Mouse (Mus musculus): ENCODE measurements at regions not wholly inside any gene's neighbourhood (a gene's known extent, or its start where the extent isn't known, plus 50 kb on each side); places are given as distances from the start of the nearest gene placed in this dataset.
A peak's percentile ranks its signal among the peaks of the same experiment; 100 is the strongest.

- no peaks in the 10 kb centered on the region for H3K9me3 ChIP-seq (replicated peaks)
- peak overlapping the region; percentile 54 for H3K4me2 ChIP-seq
- peaks cover 18% of the 10 kb centered on the region for H3K4me1 ChIP-seq
- H3K27me3 ChIP-seq (replicated peaks), result no peaks in the 10 kb centered on the region
- peak; percentile 93 for ATAC-seq
- no peak overlapping the region for H3K9ac ChIP-seq
- no peaks in the 10 kb centered on the region for H3K36me3 ChIP-seq
- 12% methylated on average over 4 of the region's 4 CpGs for WGBS (ENCODE audit: insufficient replicate concordance)
- no peak overlapping the region for H3K4me3 ChIP-seq
- H3K27ac ChIP-seq, result peak overlapping the region; percentile 65; the same call in 1 of the 2 replicates
Measured at GRCm38 (mm10) chr3:117440294-117440693, 79.6 kb upstream of the Plppr4 start.

- Histone ChIP-seq H3K4me3 (no peak overlapping the region), H3K9ac (no peak overlapping the region), H3K27me3 (replicated peaks) (no peaks in the 10 kb centered on the region), H3K9me3 (replicated peaks) (no peaks in the 10 kb centered on the region), H3K36me3 (no peaks in the 10 kb centered on the region), H3K27ac (no peak overlapping the region), H3K4me2 (no peak overlapping the region), H3K4me1 (peaks cover 18% of the 10 kb centered on the region)
- ATAC-seq, result no peak
- WGBS (ENCODE audit: insufficient replicate concordance), result 13% methylated on average over 11 of the region's 11 CpGs
Measured at GRCm38 (mm10) chr3:117438473-117439114, 77.9 kb upstream of the Plppr4 start.

- H3K4me1 ChIP-seq, result no peaks in the 10 kb centered on the region
- 81% methylated on average over 1 of the region's 1 CpGs for WGBS (ENCODE audit: insufficient replicate concordance)
- H3K9ac ChIP-seq, result no peak overlapping the region
- H3K4me3 ChIP-seq, result no peak overlapping the region
- no peaks in the 10 kb centered on the region for H3K36me3 ChIP-seq
- H3K9me3 ChIP-seq (replicated peaks), result no peaks in the 10 kb centered on the region
- H3K27me3 ChIP-seq (replicated peaks), result no peaks in the 10 kb centered on the region
- ATAC-seq, result no peak
- H3K4me2 ChIP-seq, result no peak overlapping the region
- no peak overlapping the region for H3K27ac ChIP-seq
Measured at GRCm38 (mm10) chr3:117424526-117424925, 63.9 kb upstream of the Plppr4 start.

GRCm38 (mm10) chr3:117412896-117413747, 52.4 kb upstream of the Plppr4 start:
- Histone ChIP-seq H3K36me3 (no peaks in the 10 kb centered on the region), H3K9me3 (replicated peaks) (no peaks in the 10 kb centered on the region), H3K27ac (no peak overlapping the region), H3K4me1 (no peaks in the 10 kb centered on the region), H3K4me2 (no peak overlapping the region), H3K27me3 (replicated peaks) (no peaks in the 10 kb centered on the region), H3K9ac (no peak overlapping the region), H3K4me3 (no peak overlapping the region)
- ATAC-seq, result no peak
- WGBS (ENCODE audit: insufficient replicate concordance), result 61% methylated on average over 4 of the region's 4 CpGs
